Mouse (Mus musculus) common myeloid progenitor, adult 5-6 weeks (primary cell): ENCODE measurements at regions not wholly inside any gene's neighbourhood (a gene's known extent, or its start where the extent isn't known, plus 50 kb on each side); places are given as distances from the start of the nearest gene placed in this dataset.

Experiments
- ATAC-seq: replicated peaks from 2 replicates; pipeline ENCODE4 v1.8.0; 2016; ENCODE audit warnings: low read depth, mild to moderate bottlenecking, moderate TSS enrichment, inconsistent platforms; ENCODE audit not compliant: poor library complexity, severe bottlenecking

- no peak for ATAC-seq
These were observed 56.9 kb downstream of the Spata19 start for GRCm38 (mm10) chr9:27453476-27453875.

GRCm38 (mm10) chr9:27453924-27454652 is 57.5 kb downstream of the Spata19 start:
- ATAC-seq: no peak

- ATAC-seq: no peak
These were observed 61.9 kb downstream of the Spata19 start for GRCm38 (mm10) chr9:27458335-27459040.

- no peak for ATAC-seq
These were observed 64.4 kb downstream of the Spata19 start for GRCm38 (mm10) chr9:27461029-27461428.

GRCm38 (mm10) chr9:27464006-27464405 is 67.4 kb downstream of the Spata19 start:
- no peak for ATAC-seq

GRCm38 (mm10) chr9:27475468-27475867 is 78.9 kb downstream of the Spata19 start:
- no peak for ATAC-seq

- ATAC-seq: no peak
These were observed 80.0 kb downstream of the Spata19 start for GRCm38 (mm10) chr9:27476636-27477035.

GRCm38 (mm10) chr9:27477079-27477687 is 80.6 kb downstream of the Spata19 start:
- no peak for ATAC-seq

GRCm38 (mm10) chr9:27478346-27478745 is 81.7 kb downstream of the Spata19 start:
- no peak for ATAC-seq

- ATAC-seq: no peak
These were observed 105.2 kb downstream of the Spata19 start for GRCm38 (mm10) chr9:27501816-27502215.

- ATAC-seq: no peak
These were observed 112.6 kb downstream of the Spata19 start for GRCm38 (mm10) chr9:27509157-27509556.

GRCm38 (mm10) chr9:27509711-27510110 is 113.1 kb downstream of the Spata19 start:
- no peak for ATAC-seq

GRCm38 (mm10) chr9:27511161-27511560 is 114.6 kb downstream of the Spata19 start:
- no peak for ATAC-seq

- ATAC-seq: no peak
These were observed 119.0 kb downstream of the Spata19 start for GRCm38 (mm10) chr9:27515427-27516110.

GRCm38 (mm10) chr9:27518031-27518430 is 121.4 kb downstream of the Spata19 start:
- ATAC-seq: no peak

- ATAC-seq: no peak
These were observed 123.1 kb downstream of the Spata19 start for GRCm38 (mm10) chr9:27519711-27520110.

GRCm38 (mm10) chr9:27521181-27521580 is 124.6 kb downstream of the Spata19 start:
- no peak for ATAC-seq

- ATAC-seq: no peak
These were observed 130.1 kb downstream of the Spata19 start for GRCm38 (mm10) chr9:27526681-27527080.

GRCm38 (mm10) chr9:27538480-27538879 is 141.9 kb downstream of the Spata19 start:
- no peak for ATAC-seq

- no peak for ATAC-seq
These were observed 145.1 kb downstream of the Spata19 start for GRCm38 (mm10) chr9:27541585-27542151.
